Mouse (Mus musculus) bone marrow, adult 2 months (tissue): ENCODE results near the gene Fnbp1.

Source experiments
- CTCF ChIP-seq: fragments of 200-500 bp; IDR thresholded peaks from 2 replicates; pipeline ENCODE4 v1.5.1; 2011; ENCODE audit warnings: low read length, control low read depth; ENCODE audit not compliant: control insufficient read depth, insufficient read depth
- POLR2A ChIP-seq: fragments of 200-500 bp; IDR thresholded peaks from 2 replicates; pipeline ENCODE4 v1.6.1; 2011; ENCODE audit warnings: low read depth, mild to moderate bottlenecking, control low read depth, low read length, borderline replicate concordance; ENCODE audit not compliant: control insufficient read depth

- TF ChIP-seq POLR2A (no peak), CTCF (no peak)
Measured at GRCm38 (mm10) chr2:30998443-30999260, 143.2 kb downstream of the Fnbp1 start.
